ENCODE assay signal across 17 mouse cellular contexts in genomic region chr17:53627497-53627896, GRCm38 (mm10).
DNase-seq lines count a peak whose midpoint lies in the region; ATAC-seq lines count a peak whose summit lies in the region.
"Had no signal": no experiment of that assay in that cellular context is flagged by ENCODE, and none has a peak within 500 bp of the region (broad histone marks: within the 10 kb centered on the region; RNA-seq: fewer than 3 reads in every experiment).

No protein-coding gene starts in this region.

- H3K27ac ChIP-seq in kidney, embryonic 15.5 days = no peak overlapping the region
- H3K27ac ChIP-seq: forebrain, embryonic 13.5 days; hindbrain, embryonic 10.5 days; stomach, embryonic 15.5 days had no signal

- H3K9me3 ChIP-seq in kidney, embryonic 15.5 days (replicated peaks) = no peaks in the 10 kb centered on the region
- H3K9me3 ChIP-seq: forebrain, embryonic 13.5 days; heart, embryonic 12.5 days; hindbrain, embryonic 10.5 days; stomach, embryonic 15.5 days had no signal

- peaks cover 6% of the 10 kb centered on the region for H3K36me3 ChIP-seq in kidney, embryonic 15.5 days

- DNase-seq in adrenal gland, postnatal 14 days = peak; percentile 27
- no peak for DNase-seq in adrenal gland, postnatal 25 days
- peak; percentile 34 for DNase-seq in kidney, adult 11 months
- peak; percentile 46 for DNase-seq in cerebellum, adult 9-10 months
- DNase-seq in kidney, postnatal 36 days = peak; percentile 53 to 59
- DNase-seq in embryo, embryonic 9.5 days (ENCODE audit: extremely low spot score) = no peak
- no peak for DNase-seq in left cerebral cortex, postnatal 10 days (ENCODE audit: extremely low spot score in 1 of 2, low spot score in 2 of 2)
- DNase-seq: layer of hippocampus, adult 9-11 months; left cerebral cortex, postnatal 4 days; lung, adult 2 months; thymus, postnatal 25 days had no signal

- no peaks in the 10 kb centered on the region for H3K27me3 ChIP-seq in kidney, embryonic 15.5 days
- H3K27me3 ChIP-seq: forebrain, embryonic 13.5 days; heart, embryonic 12.5 days; Patski; stomach, embryonic 15.5 days had no signal

- H3K4me3 ChIP-seq in kidney, embryonic 15.5 days (replicated peaks) = no peak overlapping the region
- H3K4me3 ChIP-seq: forebrain, embryonic 13.5 days; heart, embryonic 12.5 days; hindbrain, embryonic 10.5 days; stomach, embryonic 15.5 days had no signal

- WGBS in kidney, embryonic 15.5 days = 56% methylated on average over 4 of the region's 4 CpGs

- ATAC-seq in kidney, embryonic 15.5 days (replicated peaks; ENCODE audit: low FRiP score) = no peak
- ATAC-seq: forebrain, embryonic 13.5 days; Patski had no signal

- H3K4me1 ChIP-seq in kidney, embryonic 15.5 days = no peaks in the 10 kb centered on the region
- H3K4me1 ChIP-seq: forebrain, embryonic 13.5 days; hindbrain, embryonic 10.5 days; stomach, embryonic 15.5 days had no signal

- H3K4me2 ChIP-seq in kidney, embryonic 15.5 days = no peak overlapping the region
- H3K4me2 ChIP-seq: forebrain, embryonic 13.5 days; heart, embryonic 12.5 days; stomach, embryonic 15.5 days had no signal

- intact Hi-C loops in left cerebral cortex, postnatal 10 days (cut with DNase I) = no loop called here

- no peak overlapping the region for H3K9ac ChIP-seq in kidney, embryonic 15.5 days
- H3K9ac ChIP-seq: forebrain, embryonic 13.5 days; heart, embryonic 12.5 days; stomach, embryonic 15.5 days had no signal

Comparison
In these comparisons a context has a peak if more than half of its experiments do, and no peak if none do; other contexts are left out.
1. DNase-seq: peak in adrenal gland, postnatal 14 days (single experiment), kidney, adult 11 months (single experiment), cerebellum, adult 9-10 months (single experiment) and kidney, postnatal 36 days (2 of 2); none in adrenal gland, postnatal 25 days (single experiment), embryo, embryonic 9.5 days (single experiment) and left cerebral cortex, postnatal 10 days (0 of 2).